Mouse (Mus musculus) monocyte, adult 5-6 weeks (primary cell): ENCODE results near the gene Pcnx2. TPM values are rescaled to one million over a fixed set of nuclear protein-coding genes. Genes with fewer than 3 reads are reported as not detected.

ENCODE experiments used
- total RNA-seq: library from RNA; stranded (forward); fragments of 200-1000, 200-491, 200-594 nt; gene quantifications from 3 replicates; pipeline ENCODE4 v1.2.3, GENCODE M21; 2017

Pcnx2 gene
- total RNA-seq, 1 experiment from 2014 or later = not detected

Other genes starting within 250 kb of the Pcnx2 start
- gene Map10, start 228.5 kb downstream of the Pcnx2 start, total RNA-seq = 1.5 to 3.0 TPM (median 2.5 TPM) in 3 replicates
- gene Ntpcr, start 168.4 kb downstream of the Pcnx2 start, total RNA-seq = 11.4 to 17.3 TPM (median 12.7 TPM) in 3 replicates
- gene Map3k21, start 12.1 kb upstream of the Pcnx2 start, total RNA-seq = not detected in 3 replicates
- not detected in 3 replicates for gene Kcnk1, start 96.9 kb upstream of the Pcnx2 start, total RNA-seq